Mouse (Mus musculus) hindbrain, embryonic 15.5 days (tissue): ENCODE measurements at regions not wholly inside any gene's neighbourhood (a gene's known extent, or its start where the extent isn't known, plus 50 kb on each side); places are given as distances from the start of the nearest gene placed in this dataset.
A peak's percentile ranks its signal among the peaks of the same experiment; 100 is the strongest.

Experiments
- ATAC-seq: fragments of 200-750 bp; cut with Nextera tagmentation; 2 replicates; pipeline ENCODE4 v1.8.0; 2017; ENCODE audit warnings: low read depth, moderate number of reproducible peaks, moderate TSS enrichment; ENCODE audit not compliant: low FRiP score
- H3K27ac ChIP-seq: fragments of 300-500 bp; sonication (generic); replicated peaks from 2 replicates; pipeline ENCODE4 v1.5.1; 2015; ENCODE audit warnings: mild to moderate bottlenecking, inconsistent platforms
- H3K27me3 ChIP-seq: fragments of 300-500 bp; sonication (generic); 2 replicates; pipeline ENCODE4 v1.6.1; 2015; ENCODE audit warnings: control low read depth, inconsistent platforms
- H3K36me3 ChIP-seq: fragments of 300-500 bp; sonication (generic); 2 replicates; pipeline ENCODE4 v1.6.1; 2015; ENCODE audit warnings: control low read depth, inconsistent platforms
- H3K4me1 ChIP-seq: fragments of 300-500 bp; sonication (generic); replicated peaks from 2 replicates; pipeline ENCODE4 v1.6.1; 2015; ENCODE audit warnings: control low read depth, inconsistent platforms
- H3K4me2 ChIP-seq: fragments of 300-500 bp; sonication (generic); 2 replicates; pipeline ENCODE4 v1.6.1; 2015; ENCODE audit warnings: moderate library complexity, mild to moderate bottlenecking, inconsistent platforms
- H3K4me3 ChIP-seq: fragments of 300-500 bp; sonication (generic); 2 replicates; pipeline ENCODE4 v1.5.1; 2015; ENCODE audit warnings: mild to moderate bottlenecking, inconsistent platforms
- H3K9ac ChIP-seq: fragments of 300-500 bp; sonication (generic); 2 replicates; pipeline ENCODE4 v1.6.1; 2015; ENCODE audit warnings: inconsistent platforms
- H3K9me3 ChIP-seq: fragments of 300-500 bp; sonication (generic); 2 replicates; pipeline ENCODE4 v1.6.1; 2016; ENCODE audit warnings: control low read depth, inconsistent platforms
- WGBS: fragments of 180-500 bp; shearing (Covaris S2); methylation state at CpG from one replicate; pipeline ENCODE4 v1.1.7; 2015; 5-methylcytosine and 5-hydroxymethylcytosine counted together

DNA sequence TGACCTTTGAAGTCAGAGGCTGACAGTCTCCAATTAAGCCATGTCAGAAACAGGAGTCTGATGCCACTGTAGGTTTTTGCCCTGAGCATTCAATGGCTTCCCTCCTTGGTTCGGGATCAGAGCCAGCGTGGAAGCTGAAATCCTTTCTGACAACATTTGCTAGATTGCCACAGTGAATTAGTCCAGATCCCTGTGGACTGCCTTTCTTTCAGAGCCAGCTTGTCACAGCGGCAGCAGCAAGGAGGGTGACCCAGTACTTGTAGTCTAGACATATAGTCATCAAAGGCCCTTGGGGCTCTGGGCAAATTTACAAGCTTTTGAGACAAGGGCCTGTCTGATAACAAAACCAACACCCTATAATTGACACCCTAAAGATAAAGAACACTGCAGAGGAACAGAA, 86.5 kb upstream of the Map3k7 start:
- Histone ChIP-seq H3K36me3 (no peaks in the 10 kb centered on the region), H3K4me1 (peaks cover 32% of the 10 kb centered on the region), H3K9me3 (no peaks in the 10 kb centered on the region), H3K9ac (no peak overlapping the region), H3K4me2 (no peak overlapping the region), H3K27me3 (no peaks in the 10 kb centered on the region), H3K4me3 (no peak overlapping the region), H3K27ac (no peak overlapping the region)
- 26% methylated on average over 3 of the region's 3 CpGs for WGBS
- peak; percentile 48; the same call in 1 of the 2 replicates for ATAC-seq

GRCm38 (mm10) chr4:31878493-31879191, 85.3 kb upstream of the Map3k7 start:
- no peak overlapping the region for H3K9ac ChIP-seq
- H3K4me3 ChIP-seq = no peak overlapping the region
- 23% methylated on average over 10 of the region's 10 CpGs for WGBS

DNA sequence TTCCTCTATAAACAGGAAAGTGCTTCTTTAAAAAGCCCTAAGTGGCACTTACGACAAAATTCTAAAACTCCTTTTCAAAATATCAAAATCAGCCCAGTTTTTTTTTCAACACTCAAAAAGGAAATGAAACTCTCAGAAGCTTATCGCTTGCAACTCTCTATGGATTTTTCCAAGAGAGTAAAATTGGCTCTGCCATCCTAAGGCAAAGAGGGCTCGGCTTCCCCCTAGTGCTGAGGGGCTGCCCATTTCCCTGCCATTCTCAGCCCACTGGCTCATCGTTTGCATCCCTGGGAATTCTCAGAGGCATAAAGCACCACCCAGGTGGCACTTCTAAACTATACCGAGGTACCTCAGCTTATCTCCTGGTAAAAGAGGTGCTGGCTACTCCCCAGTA, 84.7 kb upstream of the Map3k7 start:
- 36% methylated on average over 5 of the region's 5 CpGs for WGBS
- H3K4me1 ChIP-seq = peaks cover 27% of the 10 kb centered on the region
- no peaks in the 10 kb centered on the region for H3K9me3 ChIP-seq
- no peak overlapping the region for H3K4me3 ChIP-seq
- H3K27me3 ChIP-seq = 0 out of 2 replicates have a peak, but pooled peaks cover 3% of the 10 kb centered on the region
- peak overlapping the region; percentile 8; the same call in 1 of the 2 replicates for H3K4me2 ChIP-seq
- H3K27ac ChIP-seq = no peak overlapping the region; the same call in 1 of the 2 replicates
- no peaks in the 10 kb centered on the region for H3K36me3 ChIP-seq
- H3K9ac ChIP-seq = no peak overlapping the region
- no peak for ATAC-seq

More at GRCm38 (mm10) chr4:31878493-31879191, 85.3 kb upstream of the Map3k7 start:
- peaks cover 27% of the 10 kb centered on the region for H3K4me1 ChIP-seq
- ATAC-seq = peak; percentile 68
- no peaks in the 10 kb centered on the region for H3K36me3 ChIP-seq
- H3K4me2 ChIP-seq = peak overlapping the region; percentile 33
- H3K27me3 ChIP-seq = 0 out of 2 replicates have a peak, but pooled peaks cover 3% of the 10 kb centered on the region
- no peaks in the 10 kb centered on the region for H3K9me3 ChIP-seq
- H3K27ac ChIP-seq = 0 out of 2 replicates have a peak overlapping the region, but pooled peaks have one; percentile 3

DNA sequence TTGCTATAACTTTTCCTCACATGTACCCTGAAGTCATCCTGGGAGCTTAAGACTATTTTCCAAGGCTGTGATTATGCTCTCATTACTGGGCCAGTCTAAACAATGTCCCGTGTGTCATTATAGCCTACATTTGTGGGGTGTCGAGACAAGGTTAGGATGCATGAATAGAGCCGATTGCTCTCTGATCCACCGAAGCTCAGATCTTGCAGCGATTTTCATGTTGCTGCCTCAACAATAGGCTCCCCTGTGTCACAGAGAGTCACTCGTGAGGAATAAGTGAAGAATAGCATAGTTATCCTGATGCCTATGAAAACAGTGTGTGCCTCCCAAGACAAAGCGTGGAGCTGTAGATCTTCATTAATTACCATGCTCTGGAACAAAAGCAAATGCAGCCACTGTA, 83.7 kb upstream of the Map3k7 start:
- H3K27me3 ChIP-seq = 0 out of 2 replicates have a peak, but pooled peaks cover 3% of the 10 kb centered on the region
- WGBS = 21% methylated on average over 7 of the region's 7 CpGs
- no peaks in the 10 kb centered on the region for H3K9me3 ChIP-seq
- H3K4me1 ChIP-seq = peaks cover 27% of the 10 kb centered on the region
- H3K27ac ChIP-seq = no peak overlapping the region; the same call in 1 of the 2 replicates
- no peaks in the 10 kb centered on the region for H3K36me3 ChIP-seq
- peak overlapping the region; percentile 26; the same call in 1 of the 2 replicates for H3K4me2 ChIP-seq
- no peak for ATAC-seq
- H3K4me3 ChIP-seq = no peak overlapping the region
- H3K9ac ChIP-seq = no peak overlapping the region

GRCm38 (mm10) chr4:31889673-31890072, 74.2 kb upstream of the Map3k7 start:
- no peak overlapping the region for H3K4me2 ChIP-seq
- H3K9me3 ChIP-seq = no peaks in the 10 kb centered on the region
- H3K27ac ChIP-seq = no peak overlapping the region
- 52% methylated on average over 3 of the region's 3 CpGs for WGBS
- no peak overlapping the region for H3K4me3 ChIP-seq
- ATAC-seq = peak; percentile 77; the same call in 1 of the 2 replicates
- H3K4me1 ChIP-seq = no peaks in the 10 kb centered on the region
- no peaks in the 10 kb centered on the region for H3K27me3 ChIP-seq
- no peaks in the 10 kb centered on the region for H3K36me3 ChIP-seq
- H3K9ac ChIP-seq = no peak overlapping the region

GRCm38 (mm10) chr4:31909086-31909673, 54.7 kb upstream of the Map3k7 start:
- Histone ChIP-seq H3K9me3 (no peaks in the 10 kb centered on the region), H3K27me3 (no peaks in the 10 kb centered on the region), H3K4me3 (no peak overlapping the region), H3K4me1 (no peaks in the 10 kb centered on the region), H3K27ac (no peak overlapping the region), H3K36me3 (no peaks in the 10 kb centered on the region), H3K4me2 (no peak overlapping the region), H3K9ac (no peak overlapping the region)
- ATAC-seq = no peak
- WGBS = 77% methylated on average over 8 of the region's 8 CpGs
